Mouse (Mus musculus): Measurements from ENCODE around the gene Krt82.

DNA sequence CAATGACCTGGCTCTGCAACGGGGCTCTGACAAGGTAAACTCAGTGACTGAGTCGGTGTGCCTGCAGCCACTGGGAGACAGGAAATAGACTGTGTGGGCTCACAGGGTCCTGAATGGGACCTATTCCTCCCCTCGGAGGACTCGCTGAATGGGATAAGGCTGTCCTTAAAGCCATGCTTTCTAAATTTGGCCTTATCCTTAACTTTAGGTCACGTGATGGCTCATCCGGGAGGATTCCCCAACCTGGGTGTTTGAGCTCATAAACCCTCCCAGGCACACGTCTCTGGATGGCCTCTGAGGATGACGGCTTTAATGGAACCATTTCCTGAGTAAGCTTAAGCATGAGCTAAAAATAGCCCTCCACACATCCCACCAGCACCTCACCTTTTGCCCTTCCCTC lies 57.7 kb downstream of the Krt82 start:
- TF ChIP-seq CTCF (IDR thresholded peaks at IDR 0.05; ENCODE audit: low read depth) (no peak), EP300 (IDR thresholded peaks at IDR 0.05; ENCODE audit: low read depth) (no peak)

Data from liver, embryonic 14.5 days (tissue).